Mouse (Mus musculus): ENCODE data around the gene Rnf13.

Gene Rnf13

GRCm38 (mm10) chr3:57846662-57846911 lies 110.7 kb downstream of the Rnf13 start:
- DNase-seq, result no peak

- DNase-seq, result peak; percentile 49 to 61
Measured at GRCm38 (mm10) chr3:57846912-57847759, 111.3 kb downstream of the Rnf13 start.

DNA sequence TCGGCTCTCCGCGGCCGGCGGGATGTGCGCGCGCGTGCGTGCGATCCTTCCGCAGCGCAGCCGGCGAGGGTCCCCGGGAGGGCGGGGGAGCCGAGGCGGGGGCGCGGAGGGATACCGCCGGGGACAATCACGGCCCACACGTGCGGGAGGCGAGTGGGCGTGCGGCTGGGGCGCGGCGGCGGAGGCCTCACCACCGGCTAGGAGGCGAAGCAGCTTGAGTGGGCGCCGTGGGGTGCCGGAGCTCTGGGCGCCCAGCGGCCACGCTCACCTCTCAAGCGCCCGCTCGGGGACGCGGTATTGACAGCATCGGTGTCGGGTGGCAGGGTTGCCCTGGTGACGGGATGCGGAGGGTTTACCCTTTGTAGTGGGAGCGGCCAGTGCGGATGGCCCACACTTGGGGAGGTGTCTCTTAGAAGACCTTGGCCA lies 111.9 kb downstream of the Rnf13 start, which contains the start of gene Pfn2:
Gene Pfn2, minus strand, starts transcription at position 320 of the 426 bp plus-strand sequence.
- DNase-seq, result peak; percentile 83 to 89

GRCm38 (mm10) chr3:57882945-57883344 lies 147.1 kb downstream of the Rnf13 start:
- DNase-seq, result no peak
